Mouse (Mus musculus) A20 (cell line): ENCODE data around the gene Zbtb24.
A peak's percentile ranks its signal among the peaks of the same experiment; 100 is the strongest.

Source experiments
- DNase-seq: peaks from one replicate; pipeline ENCODE4 v3.0.0-alpha.2; 2011; ENCODE audit warnings: low read depth, low spot score

Gene Zbtb24

DNA sequence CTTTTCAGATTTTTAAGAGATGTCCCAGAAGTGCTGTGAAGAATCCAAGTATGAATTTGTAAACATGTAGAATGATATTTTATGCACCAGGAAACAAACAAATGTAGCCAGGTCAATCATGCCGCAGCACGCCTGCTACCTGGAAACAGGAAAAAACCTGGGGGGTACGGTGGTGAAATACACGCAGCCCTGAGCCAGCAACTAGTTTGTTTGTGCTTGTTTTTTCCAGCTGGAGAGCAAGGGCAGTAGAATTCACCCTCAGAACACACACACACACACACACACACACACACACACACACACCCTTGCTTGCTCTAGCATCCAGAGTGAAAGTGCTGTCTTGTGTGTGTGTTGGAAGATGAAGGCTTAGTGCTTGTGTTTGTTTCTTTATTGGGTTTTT lies 40.9 kb downstream of the Zbtb24 start:
- peak; percentile 52 for DNase-seq

DNA sequence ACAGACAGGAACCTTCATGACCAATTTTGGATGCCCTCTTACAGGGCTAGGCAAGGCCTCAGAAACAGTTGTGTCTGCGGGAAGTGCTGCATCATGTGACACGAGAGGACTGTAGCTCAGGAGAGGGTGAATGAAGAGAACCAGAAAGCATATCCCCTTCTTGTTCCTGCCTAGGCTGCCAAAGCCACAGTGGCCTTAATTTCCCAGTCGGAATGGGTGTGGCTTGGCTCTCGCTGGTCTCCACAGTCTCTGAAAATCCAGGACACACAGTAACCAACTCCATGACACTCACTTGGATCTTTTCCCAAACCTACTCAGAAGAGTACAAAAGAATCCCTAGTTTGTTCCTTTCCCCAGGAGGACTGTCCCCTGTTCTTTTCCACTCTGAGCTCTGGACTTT lies 50.8 kb downstream of the Zbtb24 start:
- DNase-seq: no peak

- no peak for DNase-seq
Measured at GRCm38 (mm10) chr10:41504996-41505395, 54.8 kb downstream of the Zbtb24 start.

GRCm38 (mm10) chr10:41505446-41505845 lies 55.3 kb downstream of the Zbtb24 start:
- DNase-seq: peak; percentile 77

- peak; percentile 47 for DNase-seq
Measured at GRCm38 (mm10) chr10:41509160-41509559, 59.0 kb downstream of the Zbtb24 start.

DNA sequence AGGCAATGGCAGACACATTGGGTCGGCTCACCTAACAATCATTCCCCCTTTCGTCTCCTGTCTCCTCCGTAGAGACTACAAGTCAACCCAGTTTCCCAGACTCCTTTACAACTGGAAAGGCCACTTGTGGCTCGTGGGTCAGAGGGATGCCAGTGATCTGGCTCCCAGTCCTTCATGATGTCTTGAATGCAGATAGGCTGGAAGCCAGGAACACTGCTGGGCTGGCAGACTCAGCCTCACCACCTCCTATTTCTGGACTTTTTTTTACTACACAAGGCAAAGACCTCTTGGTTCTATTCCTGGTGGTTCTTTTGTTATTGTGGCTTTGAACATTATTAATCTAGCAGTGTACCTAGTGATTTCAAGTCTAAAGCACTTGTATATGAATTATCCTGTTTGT lies 64.1 kb downstream of the Zbtb24 start:
- DNase-seq: no peak

GRCm38 (mm10) chr10:41514921-41515320 lies 64.7 kb downstream of the Zbtb24 start:
- DNase-seq: no peak
